Mouse (Mus musculus) B cell, adult 2 months (primary cell): ENCODE results near the gene Vmn1r27.

Source experiments
- DNase-seq, 2 experiments: peaks; one replicate each; pipeline ENCODE4 v3.0.0; 2022

Gene Vmn1r27

GRCm38 (mm10) chr6:58218721-58219120, at the start of gene Vmn1r27:
TSS of gene Vmn1r27 (minus strand) at chr6:58218821.
- no peak for DNase-seq

GRCm38 (mm10) chr6:58261737-58262136, 43.1 kb upstream of the Vmn1r27 start, which contains the start of gene Vmn1r28:
TSS of gene Vmn1r28 (plus strand) at chr6:58262037.
- no peak for DNase-seq

- DNase-seq = no peak
Observed at GRCm38 (mm10) chr6:58216119-58216518, 2.5 kb downstream of the Vmn1r27 start.
